Mouse (Mus musculus) bone marrow, adult 2 months (tissue): ENCODE data around the gene Pde10a.

ENCODE experiments used
- CTCF ChIP-seq: fragments of 200-500 bp; IDR thresholded peaks from 2 replicates; pipeline ENCODE4 v1.5.1; 2011; ENCODE audit warnings: low read length, control low read depth; ENCODE audit not compliant: control insufficient read depth, insufficient read depth
- POLR2A ChIP-seq: fragments of 200-500 bp; IDR thresholded peaks from 2 replicates; pipeline ENCODE4 v1.6.1; 2011; ENCODE audit warnings: low read depth, mild to moderate bottlenecking, control low read depth, low read length, borderline replicate concordance; ENCODE audit not compliant: control insufficient read depth

DNA sequence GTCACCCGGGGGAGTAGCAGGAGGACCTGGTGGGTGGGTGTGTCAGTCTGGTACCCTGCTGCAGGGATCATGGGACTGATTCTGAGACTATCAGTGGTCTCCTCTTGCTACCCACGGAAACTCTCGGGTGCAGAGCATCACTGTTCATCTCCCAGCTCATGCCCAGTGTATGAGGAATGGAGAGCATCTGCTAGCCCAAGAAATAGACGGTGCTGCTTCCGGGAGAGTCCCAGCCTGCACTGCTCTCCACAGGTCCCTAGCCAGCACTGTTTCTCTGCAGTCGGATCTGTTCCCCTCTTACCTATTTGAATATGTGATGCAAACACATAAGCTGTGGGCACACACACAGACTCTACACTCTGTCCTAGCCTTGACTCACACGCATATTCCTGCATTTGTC, 204.6 kb downstream of the Pde10a start:
- TF ChIP-seq CTCF, result no peak
- TF ChIP-seq POLR2A, result no peak
